Comparison of ENCODE assay signal across 15 mouse cellular contexts in the genomic region with DNA sequence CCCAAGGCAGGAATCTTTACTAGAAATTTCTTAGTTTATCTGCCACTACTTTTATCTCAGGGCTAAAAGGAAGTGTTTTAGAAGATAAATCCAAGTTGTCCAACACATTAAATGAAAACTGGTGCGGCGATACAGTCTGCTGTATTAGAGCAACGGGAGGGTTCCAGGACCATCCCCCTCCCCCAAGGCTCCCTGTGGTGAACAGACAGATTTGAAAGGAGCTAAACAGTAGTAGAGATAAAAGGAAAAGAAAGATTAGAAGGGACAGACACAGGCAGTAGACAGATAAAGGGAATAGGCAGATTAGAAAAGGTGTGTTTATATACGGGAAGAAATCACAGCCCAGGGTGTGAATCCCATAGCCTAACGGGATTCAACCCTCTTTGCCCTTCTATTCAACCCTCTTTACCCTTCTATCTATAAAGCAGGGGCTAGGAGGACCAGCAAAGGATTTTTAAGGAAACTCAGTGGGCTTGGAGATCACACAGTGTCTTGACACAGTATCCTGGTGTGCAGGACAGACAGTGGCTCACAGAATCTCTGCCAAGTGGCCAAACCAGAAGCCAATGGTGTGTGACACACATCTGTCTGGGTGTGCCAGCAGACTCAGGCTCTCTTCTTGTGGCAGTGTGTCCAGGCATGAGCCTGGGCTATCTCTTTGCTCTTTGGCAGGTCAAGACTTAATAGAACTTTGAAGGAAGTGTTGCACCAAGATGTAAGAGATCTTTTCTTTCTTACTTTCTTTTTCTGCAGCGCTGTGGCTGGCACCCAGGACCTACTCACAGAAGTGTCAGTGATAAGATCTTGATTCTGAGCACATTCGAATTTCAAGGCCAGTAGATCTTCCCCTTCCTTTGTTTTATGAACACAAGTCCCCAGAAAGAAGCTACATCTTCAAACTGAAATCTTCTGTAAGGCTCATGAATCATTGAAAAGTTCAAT. TPM values are rescaled to one million over a fixed set of nuclear protein-coding genes. Genes with fewer than 3 reads are reported as not detected.
DNase-seq lines count a peak whose midpoint lies in the region; ATAC-seq and TF ChIP-seq lines count a peak whose summit lies in the region.
"Had no signal": no experiment of that assay in that cellular context is flagged by ENCODE, and none has a peak within 500 bp of the region (broad histone marks: within the 10 kb centered on the region; RNA-seq: fewer than 3 reads in every experiment).

No protein-coding gene starts in this region.

- H3K4me3 ChIP-seq in gastrocnemius, adult 2 months, result no peak overlapping the region
- no peak overlapping the region for H3K4me3 ChIP-seq in midbrain, embryonic 11.5 days (ENCODE audit: low read depth, low read length)
- H3K4me3 ChIP-seq in midbrain, embryonic 10.5 days, result no peak overlapping the region
- H3K4me3 ChIP-seq: forebrain, embryonic 13.5 days; kidney, embryonic 15.5 days; stomach, embryonic 15.5 days had no signal

- intact Hi-C loops in gastrocnemius, adult 2 months (cut with DNase I), result loop anchor here (10.0 kb wide), 1 partner anchor 390 kb away; no protein-coding TSS in a partner anchor

- WGBS in midbrain, embryonic 11.5 days, result 41% methylated on average over 7 of the region's 7 CpGs
- 49% methylated on average over 7 of the region's 7 CpGs for WGBS in midbrain, embryonic 10.5 days

- TF ChIP-seq CTCF in gastrocnemius, adult 2 months (IDR thresholded peaks at IDR 0.05), result no peak
- no peak for TF ChIP-seq CTCF in brain, embryonic 14.5 days (IDR thresholded peaks at IDR 0.05; ENCODE audit: borderline replicate concordance, extremely low read depth, insufficient read depth, insufficient read length)

- DNase-seq in gastrocnemius, adult 2 months, result no peak
- DNase-seq in gastrocnemius, adult 18-20 months (ENCODE audit: low spot score), result no peak
- DNase-seq in midbrain, embryonic 11.5 days (ENCODE audit: low spot score, missing footprints), result peak; percentile 83
- no peak for DNase-seq in midbrain, embryonic 10.5 days (ENCODE audit: low spot score)
- DNase-seq in CD4-positive helper T cell, adult 2 months (ENCODE audit: low read depth, low spot score), result peak; percentile 64
- DNase-seq in brain, embryonic 14.5 days (ENCODE audit: low read depth), result peak; percentile 50
- no peak for DNase-seq in urinary bladder, postnatal 10 days (ENCODE audit: low spot score)
- DNase-seq in right cerebral cortex, postnatal 14 days, result no peak
- DNase-seq: cerebellum, adult 9-11 months; heart, postnatal 36 days; lung, postnatal 10 days; thymus, postnatal 36 days had no signal

- TF ChIP-seq POLR2A in brain, embryonic 14.5 days (IDR thresholded peaks at IDR 0.05; ENCODE audit: borderline replicate concordance, extremely low read depth, insufficient read depth, insufficient read length, poor library complexity, severe bottlenecking), result no peak

- ATAC-seq in midbrain, embryonic 11.5 days (ENCODE audit: low FRiP score), result no peak
- ATAC-seq: forebrain, embryonic 13.5 days had no signal

- peak overlapping the region; percentile 53 for H3K27ac ChIP-seq in gastrocnemius, adult 2 months
- no peak overlapping the region for H3K27ac ChIP-seq in midbrain, embryonic 11.5 days (ENCODE audit: low read depth, low read length)
- H3K27ac ChIP-seq in midbrain, embryonic 10.5 days (replicated peaks), result no peak overlapping the region
- H3K27ac ChIP-seq: forebrain, embryonic 13.5 days; kidney, embryonic 15.5 days; stomach, embryonic 15.5 days had no signal

- H3K27me3 ChIP-seq in midbrain, embryonic 11.5 days (ENCODE audit: control insufficient read depth, insufficient read depth, low read length), result no peaks in the 10 kb centered on the region
- no peaks in the 10 kb centered on the region for H3K27me3 ChIP-seq in midbrain, embryonic 10.5 days (ENCODE audit: low read depth, poor library complexity, severe bottlenecking)
- H3K27me3 ChIP-seq: forebrain, embryonic 13.5 days; stomach, embryonic 15.5 days had no signal

- no peaks in the 10 kb centered on the region for H3K9me3 ChIP-seq in midbrain, embryonic 11.5 days (ENCODE audit: control insufficient read depth, low read length)
- 0 out of 2 replicates have a peak, but pooled peaks cover 4% of the 10 kb centered on the region for H3K9me3 ChIP-seq in midbrain, embryonic 10.5 days (replicated peaks)
- H3K9me3 ChIP-seq: forebrain, embryonic 13.5 days; kidney, embryonic 15.5 days; stomach, embryonic 15.5 days had no signal

- H3K36me3 ChIP-seq in midbrain, embryonic 11.5 days (ENCODE audit: control insufficient read depth, insufficient read depth, low read length), result no peaks in the 10 kb centered on the region
- no peaks in the 10 kb centered on the region for H3K36me3 ChIP-seq in midbrain, embryonic 10.5 days
- H3K36me3 ChIP-seq: kidney, embryonic 15.5 days; stomach, embryonic 15.5 days had no signal

- no peak overlapping the region for H3K4me2 ChIP-seq in midbrain, embryonic 11.5 days
- H3K4me2 ChIP-seq: forebrain, embryonic 13.5 days; kidney, embryonic 15.5 days; stomach, embryonic 15.5 days had no signal

- no peak overlapping the region for H3K9ac ChIP-seq in midbrain, embryonic 11.5 days (ENCODE audit: low read length)
- H3K9ac ChIP-seq: forebrain, embryonic 13.5 days; kidney, embryonic 15.5 days; stomach, embryonic 15.5 days had no signal

- H3K4me1 ChIP-seq in midbrain, embryonic 11.5 days (ENCODE audit: control insufficient read depth, insufficient read depth, low read length), result no peaks in the 10 kb centered on the region
- H3K4me1 ChIP-seq in midbrain, embryonic 10.5 days, result peaks cover 6% of the 10 kb centered on the region; the same call in 1 of the 2 replicates
- H3K4me1 ChIP-seq: forebrain, embryonic 13.5 days; kidney, embryonic 15.5 days; stomach, embryonic 15.5 days had no signal

RNA-seq across cellular contexts. Expression of a gene that starts 7.9 kb away (rescaled TPM):
- total RNA-seq in gastrocnemius, adult 2 months (2021), result 10 to 100 TPM; 18.8 to 31.7 TPM
- total RNA-seq in gastrocnemius, adult 18-20 months (2021), result 10 to 100 TPM; 18.4 to 22.1 TPM
- polyA plus RNA-seq in midbrain, embryonic 11.5 days (2014; fragmentation: Nextera tagmentation; extraction: Ambion mirVana), result 13.9 and 15.8 TPM in 2 replicates
- polyA plus RNA-seq in midbrain, embryonic 10.5 days (2016; fragmentation: Nextera tagmentation; extraction: Ambion mirVana), result 26.2 and 29.7 TPM in 2 replicates
- 21.7 and 43.2 TPM in 2 replicates for polyA plus RNA-seq in brain, embryonic 14.5 days (2012; rRNA removed)

RNA-seq across cellular contexts. Expression of a gene that starts 31.9 kb away (rescaled TPM):
- total RNA-seq in gastrocnemius, adult 2 months (2021), result 1 to 10 TPM; 5.1 to 6.5 TPM
- total RNA-seq in gastrocnemius, adult 18-20 months (2021), result 1 to 10 TPM; 6.7 to 7.2 TPM
- 12.8 and 13.0 TPM in 2 replicates for polyA plus RNA-seq in midbrain, embryonic 11.5 days (2014; fragmentation: Nextera tagmentation; extraction: Ambion mirVana)
- polyA plus RNA-seq in midbrain, embryonic 10.5 days (2016; fragmentation: Nextera tagmentation; extraction: Ambion mirVana), result 9.4 and 12.0 TPM in 2 replicates
- polyA plus RNA-seq in brain, embryonic 14.5 days (2012; rRNA removed), result 73.6 and 76.6 TPM in 2 replicates

Comparison
In these comparisons a context has a peak if more than half of its experiments do, and no peak if none do; other contexts are left out.
1. DNase-seq: peak in midbrain, embryonic 11.5 days (single experiment), CD4-positive helper T cell, adult 2 months (single experiment) and brain, embryonic 14.5 days (single experiment); none in gastrocnemius, adult 2 months (single experiment), gastrocnemius, adult 18-20 months (single experiment), midbrain, embryonic 10.5 days (single experiment), urinary bladder, postnatal 10 days (single experiment) and right cerebral cortex, postnatal 14 days (single experiment).